Mouse (Mus musculus) spleen, adult 2 months (tissue): ENCODE results near the gene Fbxl3.
A peak's percentile ranks its signal among the peaks of the same experiment; 100 is the strongest.

Experiments used
- CTCF ChIP-seq: fragments of 200-500 bp; IDR thresholded peaks from 2 replicates; pipeline ENCODE4 v1.5.1; 2011; ENCODE audit warnings: mild to moderate bottlenecking, inconsistent platforms; ENCODE audit not compliant: insufficient read depth, insufficient read length, insufficient replicate concordance; ENCODE audit errors: extremely low read depth
- POLR2A ChIP-seq: fragments of 200-500 bp; IDR thresholded peaks from 2 replicates; pipeline ENCODE4 v1.6.1; 2011; ENCODE audit warnings: low read depth, low read length, inconsistent platforms

DNA sequence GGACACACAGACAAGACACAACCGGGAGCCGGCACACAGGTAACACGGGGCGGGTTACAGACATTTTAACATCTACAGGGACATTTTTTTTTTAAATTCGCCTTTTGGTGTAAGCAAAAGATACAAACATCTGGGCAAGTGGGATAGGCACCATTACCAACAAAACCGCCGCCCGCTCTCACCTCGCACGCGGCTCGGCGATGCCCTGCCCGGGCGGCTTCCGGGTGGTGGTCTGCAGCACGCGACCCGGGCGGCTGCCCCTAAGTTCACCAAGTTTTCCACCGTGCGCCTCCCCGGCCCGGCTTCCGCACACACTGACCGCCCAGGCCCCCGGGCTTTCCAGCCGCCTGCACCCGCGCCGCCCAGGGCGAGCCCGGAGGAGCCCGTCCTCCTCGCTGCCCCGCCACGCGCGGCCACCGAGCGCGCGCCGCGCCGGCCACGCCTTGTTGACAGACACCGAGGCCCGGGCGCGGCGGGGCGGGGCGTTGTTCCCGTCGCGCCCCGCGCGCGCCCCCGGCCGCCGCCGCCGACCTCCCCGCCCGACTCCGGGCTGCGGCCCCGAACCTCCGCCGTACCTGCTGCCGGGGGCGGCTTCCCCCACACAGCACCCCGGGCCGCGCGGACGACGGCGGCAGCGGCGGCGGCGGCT lies 655 bp downstream of the Fbxl3 start:
- TF ChIP-seq CTCF (no peak), POLR2A (peak; percentile 5; the same call in 1 of the 2 replicates)
